Mouse (Mus musculus) c-Kit-positive CD71-negative TER-119-negative erythroid progenitor cells, embryonic 14.5 days (primary cell): Measurements from ENCODE around the gene Klhl29.

Experiments
- DNase-seq: peaks from one replicate; pipeline ENCODE4 v3.0.0-alpha.2; 2013; ENCODE audit warnings: low read depth

The Klhl29 gene

DNA sequence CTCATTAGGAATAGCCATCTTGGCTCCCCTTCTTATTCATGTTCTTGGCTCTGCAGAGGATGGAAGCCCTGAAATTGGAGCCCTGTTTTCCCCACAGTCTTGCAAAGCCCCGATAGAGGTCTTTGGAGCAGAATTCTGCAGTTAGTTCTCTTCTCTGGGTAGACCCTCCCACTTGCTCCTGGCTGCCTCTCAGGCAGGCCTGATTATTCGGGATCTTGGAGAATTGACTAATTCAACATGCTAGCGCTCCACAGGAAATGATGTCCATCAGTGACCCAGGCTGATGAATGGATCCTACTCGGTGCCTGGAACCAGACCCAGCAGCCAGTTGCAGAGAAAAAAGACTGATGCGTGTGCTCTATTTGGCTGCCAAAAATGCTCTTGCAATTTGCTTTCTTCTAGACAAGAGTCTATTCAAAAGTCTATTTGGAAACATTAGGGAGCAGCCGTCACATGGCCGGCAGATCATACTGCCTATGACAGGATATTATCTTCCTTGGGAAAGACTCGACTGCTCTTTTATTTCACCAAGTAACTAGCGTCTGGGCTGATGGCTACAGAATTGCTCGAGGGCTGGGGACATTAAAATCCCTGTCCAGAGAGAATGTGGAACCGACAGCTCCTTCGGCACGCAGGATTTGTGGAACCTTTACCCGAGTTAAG lies 155.4 kb downstream of the Klhl29 start:
- DNase-seq: no peak

DNA sequence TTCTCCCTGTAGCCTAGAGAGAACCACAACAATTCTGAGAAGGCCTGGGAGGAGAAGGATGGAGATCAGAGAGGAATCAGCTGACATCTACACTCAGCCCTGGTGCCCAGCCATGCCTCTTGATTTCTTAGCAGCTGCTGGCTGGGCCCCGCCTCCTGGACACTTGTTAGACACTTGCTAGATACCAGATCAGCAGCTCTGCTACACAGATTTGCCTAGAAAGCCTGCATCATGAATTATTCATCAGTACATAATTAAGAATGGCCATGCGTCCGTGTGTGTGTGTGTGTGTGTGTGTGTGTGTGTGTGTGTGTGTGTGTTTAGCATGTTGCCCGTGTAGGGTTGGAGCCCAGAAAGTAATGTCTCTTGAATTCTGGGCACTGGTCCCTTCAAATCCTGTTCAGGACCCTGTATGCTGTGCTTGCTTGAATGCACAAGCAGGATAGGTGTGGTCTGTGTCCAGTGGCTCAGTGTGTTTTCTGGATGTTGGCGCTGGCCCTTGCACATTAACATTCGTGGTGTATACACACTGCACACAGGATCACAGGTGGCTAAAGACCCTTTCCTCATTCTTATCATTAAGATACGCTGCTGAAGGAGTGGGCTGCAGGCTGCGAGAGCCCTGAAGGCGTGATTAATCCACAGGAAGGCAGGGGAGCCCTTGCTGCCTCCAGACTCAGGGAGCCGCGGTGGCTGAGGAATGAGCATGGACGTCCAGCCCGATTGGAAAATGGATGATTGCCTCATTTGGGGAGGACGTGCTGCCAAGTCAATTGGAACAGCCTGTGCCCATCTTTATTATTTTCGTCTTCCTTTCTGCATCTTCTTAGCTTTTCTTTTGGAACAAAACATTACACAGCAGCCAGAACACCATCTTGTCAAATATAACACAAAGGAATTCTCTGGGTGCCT lies 159.4 kb downstream of the Klhl29 start:
- DNase-seq: no peak

DNA sequence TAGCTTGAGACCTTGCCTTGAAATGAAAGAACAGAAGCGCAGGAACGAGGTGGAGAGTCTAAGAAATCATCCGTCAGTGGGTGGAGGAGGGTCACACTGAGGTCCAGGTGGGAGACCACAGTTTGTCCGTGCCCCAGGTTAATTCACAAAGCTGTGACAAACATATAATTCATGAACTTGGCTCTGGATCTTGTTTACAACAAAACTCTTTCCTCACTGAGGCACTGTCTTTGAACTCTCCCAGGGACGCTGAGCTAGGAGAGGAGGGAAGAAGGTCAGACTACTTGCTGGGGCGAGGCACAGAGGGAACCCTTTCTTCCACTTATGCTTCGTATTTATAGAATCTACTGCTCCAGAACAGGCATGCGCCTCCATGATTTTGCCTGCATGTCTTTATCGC lies 161.2 kb downstream of the Klhl29 start:
- no peak for DNase-seq

DNA sequence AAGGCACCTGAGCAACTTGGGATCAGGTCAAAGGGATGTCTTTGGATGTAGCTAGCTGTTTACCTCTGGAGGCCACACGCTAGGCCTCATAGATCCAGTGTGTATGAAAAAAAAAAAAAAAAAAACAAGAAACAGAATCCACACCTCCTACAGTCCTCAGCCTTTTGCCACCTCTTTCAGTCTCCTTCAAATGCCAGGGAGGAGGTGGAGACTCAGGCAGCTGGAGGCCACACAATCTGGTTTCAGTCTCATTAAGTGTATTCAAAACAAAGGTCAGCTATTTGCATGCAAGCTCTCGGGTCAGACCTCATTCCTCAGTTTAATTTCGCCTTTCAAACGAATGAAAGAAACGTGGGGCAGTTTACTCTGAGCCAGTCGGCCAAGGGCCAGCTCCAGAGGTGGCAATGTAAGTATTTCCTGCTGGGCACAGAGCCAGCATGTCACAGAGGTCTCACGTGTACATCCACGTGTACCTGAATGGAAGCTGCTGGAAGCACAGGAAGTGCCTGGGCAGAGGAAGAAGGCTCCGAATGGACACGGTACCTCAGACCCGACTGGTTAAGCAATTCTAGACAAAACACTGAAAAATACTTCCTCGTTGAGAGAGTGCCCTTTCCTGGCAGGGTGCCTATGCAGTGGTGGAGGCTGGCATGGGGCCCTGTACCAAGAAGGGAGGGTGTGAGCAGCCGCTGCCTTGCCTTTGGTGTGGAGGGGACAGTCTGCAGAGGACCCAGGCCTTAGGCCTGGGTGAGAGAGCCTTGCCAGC lies 162.0 kb downstream of the Klhl29 start:
- no peak for DNase-seq

DNA sequence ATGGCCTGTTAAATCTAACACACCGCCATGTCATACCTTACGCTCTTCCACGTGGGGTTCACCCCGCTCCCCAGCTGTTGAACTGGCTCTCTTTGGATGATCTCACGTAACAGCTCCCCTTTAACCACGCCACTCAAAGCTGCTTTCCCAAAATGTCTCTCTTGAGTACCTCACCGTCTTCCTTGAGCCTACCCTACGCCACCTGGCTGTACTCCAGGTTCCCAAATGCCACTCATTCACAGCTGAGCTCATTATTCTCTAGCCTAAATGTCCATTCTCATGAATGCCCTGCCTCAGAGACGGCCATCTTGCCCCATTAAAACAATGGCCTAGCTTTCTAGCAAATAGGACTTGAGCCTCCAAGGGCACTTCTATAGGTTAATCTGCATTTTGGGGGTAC lies 163.6 kb downstream of the Klhl29 start:
- DNase-seq: no peak

DNA sequence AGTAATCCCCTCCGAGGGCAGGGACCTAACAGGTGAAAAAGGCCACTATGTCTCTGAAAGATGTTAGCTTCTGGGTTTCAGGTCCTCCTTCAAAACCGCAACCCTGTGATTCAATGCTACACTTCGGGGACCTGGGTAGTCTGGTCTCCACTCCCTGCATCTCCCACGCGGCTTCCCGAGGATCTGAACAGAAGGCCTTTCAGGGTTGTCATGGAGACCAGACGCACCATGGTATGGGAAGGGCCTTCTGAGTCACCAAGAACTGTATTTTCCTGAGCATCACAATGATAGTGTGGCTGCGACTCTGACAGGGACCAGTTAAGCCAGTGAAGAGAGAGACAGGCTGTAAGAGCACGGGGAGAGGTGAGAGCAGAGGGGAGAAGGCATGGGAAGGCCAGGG lies 164.7 kb downstream of the Klhl29 start:
- DNase-seq: no peak

DNA sequence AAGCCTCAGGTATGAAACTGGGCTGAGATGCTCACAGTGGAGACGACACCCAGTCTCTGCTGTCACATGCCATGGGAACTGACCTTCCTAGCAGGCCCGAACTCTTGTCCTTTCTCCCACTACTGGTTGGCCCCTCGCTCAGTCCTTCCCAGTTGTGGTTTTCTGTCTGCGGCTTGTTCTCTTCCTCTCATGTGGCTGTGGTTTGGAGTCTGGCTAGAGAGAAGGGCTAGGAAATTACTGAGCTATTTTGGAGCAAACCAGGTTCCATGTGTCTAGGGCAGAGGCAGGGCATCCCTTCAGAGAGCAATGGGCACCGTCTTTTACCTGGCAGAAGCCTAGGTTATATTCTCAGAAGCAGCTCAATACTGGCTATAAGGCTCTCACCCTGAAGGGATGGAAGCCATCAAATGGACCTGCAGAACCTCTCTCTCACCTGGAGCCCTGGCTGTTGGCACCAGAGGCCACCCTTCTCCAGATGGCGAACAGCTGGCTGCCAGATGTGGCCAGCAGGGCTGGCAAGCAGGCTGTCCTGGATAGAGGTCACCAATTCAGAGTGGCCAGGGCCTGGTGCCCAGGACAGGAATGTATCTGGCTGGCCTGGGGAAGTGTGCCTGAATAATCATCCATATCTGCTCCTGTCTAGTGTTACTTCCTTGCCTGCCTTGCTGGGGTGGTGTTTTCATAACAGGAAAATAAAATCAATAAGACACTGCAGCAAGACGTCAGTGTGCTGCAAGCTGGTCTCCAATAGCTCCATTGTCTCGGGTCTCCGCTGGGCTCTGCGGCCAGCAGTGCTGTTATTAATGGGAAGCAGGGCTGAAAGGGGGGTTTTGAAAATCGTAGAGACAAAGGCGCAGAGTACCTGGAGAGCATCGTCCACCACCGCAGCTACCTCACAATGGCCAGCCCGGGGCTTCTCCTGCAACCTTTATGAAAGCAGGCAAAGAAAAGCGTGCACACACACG lies 167.3 kb downstream of the Klhl29 start:
- no peak for DNase-seq

DNA sequence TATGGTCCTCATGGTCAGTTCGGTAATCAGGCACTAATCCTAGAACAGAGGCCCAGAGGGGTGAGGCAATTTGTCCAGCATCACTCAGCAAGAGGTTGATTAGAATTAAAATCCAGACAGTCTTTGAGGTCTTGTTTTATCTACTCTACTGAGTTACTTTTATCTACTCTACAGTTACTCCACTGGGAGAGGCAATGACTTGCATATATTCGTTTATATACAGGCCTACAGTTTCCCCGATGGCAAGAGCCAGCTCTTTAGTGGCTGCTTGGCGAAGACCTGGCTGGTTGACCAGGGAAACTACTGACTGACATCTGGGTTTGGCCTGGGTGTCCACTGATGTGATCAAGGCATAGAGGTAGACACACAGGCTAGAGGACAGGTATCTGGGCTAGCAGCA lies 168.3 kb downstream of the Klhl29 start:
- DNase-seq: no peak

DNA sequence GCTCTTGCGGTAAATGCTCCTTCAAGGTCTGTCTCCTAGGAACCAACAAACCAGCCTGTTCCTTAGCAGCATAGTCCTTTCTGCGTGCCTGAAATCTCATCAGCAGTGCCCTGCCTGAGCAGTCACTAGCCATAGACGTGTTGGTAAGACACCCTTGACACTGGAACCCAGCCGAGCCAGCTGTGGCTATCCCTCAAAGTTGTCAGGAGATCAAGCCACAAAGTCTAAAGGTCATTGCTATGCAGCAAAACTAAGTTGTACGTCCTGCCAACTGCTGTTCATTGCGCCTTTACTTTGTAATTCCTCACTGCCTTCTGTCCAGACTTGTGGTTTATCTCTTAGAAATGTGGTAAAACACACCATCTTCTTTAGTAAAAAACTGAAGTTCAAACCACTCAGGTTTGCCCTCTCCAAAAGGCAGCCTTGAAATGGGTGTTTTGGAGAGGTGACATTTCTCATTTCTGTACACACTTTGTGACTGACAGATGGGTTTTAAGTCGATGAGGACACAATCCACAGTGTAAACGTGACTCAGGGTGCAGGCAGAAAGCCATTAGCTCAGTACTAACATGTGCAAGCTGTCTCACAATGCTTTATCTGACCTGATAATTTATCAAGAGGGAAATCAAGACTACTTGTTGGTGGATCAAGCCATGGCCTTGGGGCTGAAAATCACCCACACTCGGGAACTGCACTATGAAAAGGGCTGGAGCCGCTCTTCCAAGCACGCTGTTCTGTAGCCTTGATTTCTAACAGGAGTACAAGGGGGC lies 171.2 kb downstream of the Klhl29 start:
- no peak for DNase-seq

DNA sequence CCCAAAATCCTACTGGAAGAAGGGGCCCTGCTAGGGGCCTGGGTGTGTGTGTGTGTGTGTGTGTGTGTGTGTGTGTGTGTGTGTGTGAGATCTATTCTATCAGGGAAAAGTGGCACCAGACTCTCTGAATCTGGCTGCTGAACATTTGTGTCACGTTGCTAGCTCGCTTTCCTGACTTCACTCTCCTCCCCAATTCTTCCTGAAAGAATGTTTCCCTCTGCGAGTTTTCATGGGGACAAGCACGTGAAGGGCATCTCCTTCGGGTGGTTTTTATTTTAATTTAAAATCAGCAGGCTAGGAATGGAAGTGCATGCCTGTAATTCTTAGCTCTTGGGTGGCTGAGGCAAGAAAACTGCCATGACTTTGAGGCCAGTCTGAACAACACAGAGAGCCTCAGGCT lies 172.1 kb downstream of the Klhl29 start:
- DNase-seq: no peak

DNA sequence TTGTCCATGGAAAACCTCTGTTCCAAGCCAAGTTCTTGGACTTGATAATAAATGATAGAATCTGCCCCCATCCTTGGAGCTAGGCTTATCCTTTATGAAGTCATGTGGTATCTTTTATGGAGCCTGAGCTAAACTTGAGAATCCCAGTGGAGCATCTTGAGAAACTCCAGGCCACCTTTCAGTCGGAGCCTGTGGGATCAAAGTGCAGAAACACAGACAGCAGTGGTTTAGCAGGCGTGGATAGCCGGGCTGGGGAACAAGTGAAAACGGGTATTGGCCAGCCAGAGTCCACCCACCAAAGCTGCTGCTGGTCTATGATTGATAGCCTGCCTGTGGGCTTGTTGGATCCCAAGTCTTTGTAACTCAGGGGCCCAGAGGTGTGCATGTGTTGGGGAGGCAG lies 177.2 kb downstream of the Klhl29 start:
- DNase-seq: no peak

DNA sequence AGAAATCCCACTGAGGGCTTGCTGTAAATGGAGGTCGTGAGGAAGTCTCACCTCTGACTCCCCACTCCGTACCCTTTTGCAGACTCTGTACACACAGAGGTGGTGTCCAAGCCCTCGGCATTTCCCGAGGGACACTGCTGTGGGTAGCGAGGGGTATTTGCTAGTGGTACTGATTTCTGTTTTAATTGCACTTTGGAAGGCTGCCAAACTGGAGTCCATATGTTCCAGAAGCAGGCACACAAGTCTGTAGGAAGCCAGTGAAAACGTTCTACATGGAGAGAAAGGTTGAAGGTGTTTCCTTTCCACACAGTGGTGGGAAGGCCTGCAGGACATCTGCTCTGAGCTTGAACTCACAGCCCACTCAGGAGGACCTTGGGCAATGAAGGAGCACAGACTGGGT lies 181.3 kb downstream of the Klhl29 start:
- DNase-seq: no peak

DNA sequence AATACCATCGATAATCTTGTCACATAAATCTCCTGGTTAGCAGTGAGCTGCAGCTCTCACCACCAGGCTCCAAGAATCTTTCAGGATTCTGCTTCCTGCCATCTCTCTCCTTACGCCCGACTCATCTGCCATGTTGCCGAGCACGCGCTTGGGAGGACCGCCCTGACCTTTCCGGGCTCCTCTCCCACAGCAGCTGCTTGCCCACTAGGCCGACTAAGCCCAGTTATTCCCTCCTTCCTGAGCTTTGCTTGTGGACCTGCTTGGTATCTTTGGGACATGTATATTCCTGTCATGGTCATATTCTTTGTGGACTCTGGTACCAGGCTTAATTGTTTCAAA lies 183.1 kb downstream of the Klhl29 start:
- DNase-seq: no peak

DNA sequence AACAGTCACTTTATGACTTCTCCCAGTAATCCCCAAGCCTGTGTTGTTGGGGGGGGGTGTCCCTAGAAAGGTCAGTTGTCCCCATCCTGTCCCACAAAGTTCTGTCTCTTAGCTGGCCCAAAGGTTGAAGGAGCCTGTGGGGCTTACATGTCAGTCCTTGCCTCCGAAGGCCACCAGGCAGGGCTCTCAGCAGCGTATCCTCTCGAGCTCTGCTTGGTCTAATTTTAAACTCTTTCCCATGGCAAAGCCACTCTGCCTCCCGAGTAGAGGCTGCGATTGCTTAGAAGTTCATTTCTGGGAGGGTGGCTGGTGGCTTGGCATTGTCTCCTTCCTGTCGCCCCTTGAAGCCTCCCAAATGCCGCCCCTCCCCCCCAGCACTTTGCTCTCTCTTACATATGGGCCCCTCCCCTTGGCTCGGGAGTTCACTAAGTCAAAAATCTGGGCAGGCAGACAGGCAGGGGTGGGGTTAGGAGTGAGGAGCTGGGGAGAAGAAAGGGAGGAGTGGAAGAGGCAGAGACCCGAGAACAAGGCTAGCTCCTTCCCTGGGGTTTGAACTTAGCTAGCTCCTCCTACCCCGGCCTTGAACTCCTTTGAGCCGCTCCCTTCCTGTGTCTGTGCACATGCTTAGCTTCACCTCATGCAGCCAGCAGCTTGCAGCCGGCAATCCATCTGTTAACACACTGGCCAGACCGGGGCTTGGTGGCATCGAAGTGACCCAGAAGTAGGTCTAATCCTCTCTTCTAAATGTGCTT lies 183.7 kb downstream of the Klhl29 start:
- DNase-seq: no peak

DNA sequence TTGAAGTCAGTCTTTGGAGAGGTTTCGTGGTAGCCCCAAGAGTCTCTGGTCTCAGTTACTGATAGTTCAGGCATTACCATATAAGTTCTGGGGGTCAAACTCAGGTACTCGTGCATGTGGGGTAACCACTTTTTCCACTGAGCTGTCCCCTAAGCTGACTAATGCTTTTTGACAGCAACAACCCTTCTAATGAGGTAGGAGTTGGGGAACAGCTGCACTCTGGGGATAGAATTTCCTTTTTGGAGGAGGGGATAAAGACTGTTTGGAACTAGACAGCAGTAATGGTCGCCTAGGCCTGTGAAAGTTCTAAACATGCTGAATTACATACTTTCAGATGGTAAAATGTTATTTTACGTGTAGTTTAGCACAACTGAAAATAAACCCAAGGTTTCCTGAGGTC lies 184.3 kb downstream of the Klhl29 start:
- no peak for DNase-seq

DNA sequence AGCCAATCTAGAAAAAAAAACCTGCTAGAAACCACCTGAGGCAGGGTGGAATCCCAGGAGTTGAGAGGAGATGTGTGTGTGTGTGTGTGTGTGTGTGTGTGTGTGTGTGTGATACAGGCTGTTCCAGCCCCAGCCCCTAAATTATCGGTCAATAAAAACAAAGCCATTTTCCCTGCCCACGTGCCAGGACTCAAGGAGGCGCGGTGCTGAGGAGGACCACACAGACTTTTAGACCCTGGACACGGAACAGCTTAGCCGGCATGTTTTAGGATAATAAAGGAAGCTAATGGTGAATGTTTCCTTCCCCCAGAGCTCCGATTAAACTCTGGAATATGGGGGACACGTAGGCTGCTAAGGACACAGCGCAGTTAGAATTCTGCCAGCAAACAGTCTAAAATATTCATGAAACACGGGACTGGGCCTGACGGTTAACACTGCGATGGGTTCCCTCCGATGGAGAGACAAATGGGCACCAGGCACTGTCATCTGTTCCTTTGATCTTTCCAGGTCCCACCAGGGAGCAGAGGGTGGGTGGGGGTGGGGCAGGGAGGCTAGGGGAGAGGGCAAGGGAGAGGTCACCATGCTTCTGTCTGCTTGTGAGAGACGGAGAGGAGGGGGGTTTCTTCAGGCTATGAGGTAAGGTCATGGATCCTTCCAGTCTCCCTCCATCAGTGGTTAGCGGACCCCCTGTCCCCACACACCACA lies 185.9 kb downstream of the Klhl29 start:
- no peak for DNase-seq

DNA sequence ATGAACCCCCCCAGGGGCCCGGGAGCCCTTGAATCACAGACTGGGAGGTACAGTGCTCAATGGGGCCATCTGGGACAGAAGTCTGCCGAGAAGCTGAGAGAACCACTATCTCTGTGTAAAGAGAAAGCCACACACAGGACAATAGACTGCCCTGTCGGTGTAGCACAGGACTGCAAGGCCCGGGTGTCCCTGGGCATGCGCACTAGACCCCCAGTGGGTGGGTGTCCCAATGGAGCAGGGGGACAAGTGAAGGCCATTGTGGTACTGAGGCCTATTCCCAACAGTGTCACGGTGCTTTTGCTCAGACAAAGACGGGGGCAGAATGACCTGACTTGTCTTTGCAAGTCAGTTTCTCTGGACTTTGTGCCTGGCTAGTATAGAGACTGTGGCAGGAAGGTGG lies 186.6 kb downstream of the Klhl29 start:
- DNase-seq: no peak

DNA sequence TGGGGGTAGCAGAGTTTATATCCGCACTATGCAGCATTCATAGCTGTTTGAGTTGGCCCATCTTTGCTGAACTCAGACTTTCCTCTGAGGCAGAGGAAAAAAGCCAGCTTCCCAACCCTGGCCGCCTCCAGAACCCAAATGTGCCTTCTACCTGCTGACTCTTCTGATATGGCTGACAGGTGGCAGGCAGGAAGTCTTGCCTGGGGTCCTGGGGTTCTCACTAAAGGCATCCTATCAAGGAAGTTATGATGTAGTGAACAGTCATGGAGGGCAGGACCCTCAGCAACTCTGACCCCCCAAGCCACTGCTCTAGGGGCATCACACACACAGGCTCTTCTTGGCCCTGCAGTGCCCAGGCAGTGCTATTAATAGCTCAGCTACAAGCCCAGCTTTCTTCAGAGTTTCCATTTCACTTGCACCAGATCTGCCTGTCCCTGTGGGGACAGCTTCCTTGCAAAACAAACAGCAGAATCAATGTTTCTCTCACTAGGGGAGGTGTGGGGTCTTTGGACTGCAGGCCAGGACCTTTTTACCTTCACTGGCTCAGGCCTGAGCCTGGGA lies 187.6 kb downstream of the Klhl29 start:
- no peak for DNase-seq

DNA sequence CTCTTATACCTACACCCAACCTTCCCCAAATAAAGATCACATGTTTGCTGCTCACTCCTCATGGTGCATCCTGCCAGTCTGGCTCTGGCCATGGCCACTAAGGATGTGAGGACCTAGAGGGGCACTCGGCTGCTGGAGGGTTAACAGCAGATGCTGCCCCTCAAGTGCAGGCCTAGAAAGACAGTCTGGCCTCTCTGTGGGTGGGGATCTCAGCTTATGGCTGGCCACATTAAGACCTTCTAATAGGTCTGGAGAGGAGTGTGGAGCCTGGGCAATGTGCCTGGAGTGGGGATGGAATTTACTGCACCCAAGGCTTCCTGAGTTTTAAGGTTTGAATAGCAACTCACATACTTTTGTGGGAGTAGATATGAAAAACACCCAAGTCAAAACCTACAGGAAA lies 188.8 kb downstream of the Klhl29 start:
- no peak for DNase-seq
